Mouse (Mus musculus) natural killer cell, adult 2 months (primary cell): ENCODE measurements around the gene Pcsk1n.

ENCODE experiments used
- DNase-seq, 2 experiments: peaks; one replicate each; pipeline ENCODE4 v3.0.0; 2022; ENCODE audit warnings: low spot score in 2 of 2

Gene Pcsk1n

DNA sequence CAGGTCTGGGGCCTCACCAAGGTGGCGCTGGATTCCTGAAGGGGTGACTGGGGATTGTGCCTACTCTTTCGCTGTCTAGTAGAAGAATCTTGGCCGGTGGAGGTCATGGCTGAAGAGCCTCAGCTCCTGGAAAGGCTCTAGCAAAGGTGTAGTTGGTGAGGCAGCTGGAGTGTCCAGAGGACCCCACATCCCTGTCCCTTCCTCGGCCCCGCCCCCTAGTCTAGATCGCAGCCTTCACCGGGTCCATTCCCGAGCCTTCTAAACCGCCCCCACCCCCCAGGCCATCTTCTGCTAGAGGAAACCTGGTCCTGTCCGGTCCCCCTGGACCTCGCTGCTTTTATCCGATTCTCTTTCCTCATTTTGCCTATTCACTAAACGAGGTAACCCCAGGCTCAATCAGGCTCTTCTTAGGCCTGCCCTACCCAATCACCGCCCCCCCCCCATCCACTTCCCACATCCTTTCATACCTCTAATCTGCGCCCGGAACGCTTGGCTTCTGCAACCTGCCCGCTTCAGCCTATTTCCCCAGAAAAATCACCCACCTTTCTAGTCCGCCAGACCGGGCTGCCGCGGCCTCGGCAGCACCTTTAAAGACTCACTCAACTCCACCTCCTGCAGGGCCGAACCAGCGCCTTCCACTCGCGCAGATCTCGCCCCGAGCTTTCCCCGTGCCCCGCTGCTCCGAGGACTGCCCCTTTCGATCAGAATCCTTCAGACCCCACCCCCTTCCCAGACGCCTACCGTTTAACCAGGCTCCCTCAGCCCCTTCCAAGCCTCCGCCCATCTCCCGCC lies 27.7 kb downstream of the Pcsk1n start, which contains the start of gene Hdac6:
Gene Hdac6, minus strand, starts transcription at position 782 of the 792 bp plus-strand sequence.
- DNase-seq = no peak

DNA sequence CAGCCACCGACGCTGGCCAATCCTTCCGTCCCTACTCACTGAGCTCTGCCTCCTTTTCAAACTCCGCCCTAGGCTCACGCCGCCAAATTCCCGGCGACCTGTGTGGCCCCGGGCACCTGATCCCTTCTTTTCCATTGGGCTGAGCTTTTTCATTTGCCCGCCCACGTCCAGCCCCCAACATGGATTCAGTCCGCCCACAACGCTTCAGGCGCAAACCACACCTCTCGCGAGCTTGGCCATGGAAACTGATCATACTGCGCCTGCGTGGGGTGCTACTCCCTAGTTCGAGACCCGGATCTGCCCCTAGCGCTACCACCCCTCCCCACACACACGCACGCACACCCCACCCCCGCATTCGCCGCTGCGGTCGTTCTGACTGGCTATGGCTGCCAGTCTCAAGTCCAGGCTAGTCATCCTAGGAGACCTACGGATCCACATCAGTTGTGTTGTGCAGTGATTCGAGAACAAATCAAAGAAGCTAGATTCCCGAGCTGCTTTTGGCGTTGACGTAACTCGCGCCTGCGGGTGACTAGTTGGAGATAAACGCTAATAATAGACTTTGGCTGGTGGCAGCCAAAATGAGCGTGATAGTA lies 28.4 kb downstream of the Pcsk1n start:
- DNase-seq = peak; percentile 81 to 89

DNA sequence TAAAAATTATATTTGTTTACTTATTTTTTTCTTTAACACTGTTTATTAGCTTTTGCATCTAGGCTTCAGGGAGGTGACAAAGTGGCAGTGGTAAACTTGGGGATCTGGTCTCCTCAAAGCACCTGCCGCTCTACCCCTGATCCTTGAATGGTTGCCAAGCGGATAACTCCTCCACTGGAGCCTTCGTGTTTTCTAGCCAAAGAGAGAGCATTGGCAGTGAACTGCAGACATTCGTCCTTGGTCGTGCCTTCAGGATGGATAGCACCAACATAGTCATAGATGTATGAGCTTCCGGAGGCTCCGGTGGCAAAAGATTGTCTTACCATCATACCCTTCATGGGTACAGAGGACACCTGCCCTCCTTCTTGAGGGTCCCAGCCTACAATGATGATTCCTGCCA lies 30.5 kb downstream of the Pcsk1n start:
- no peak for DNase-seq

DNA sequence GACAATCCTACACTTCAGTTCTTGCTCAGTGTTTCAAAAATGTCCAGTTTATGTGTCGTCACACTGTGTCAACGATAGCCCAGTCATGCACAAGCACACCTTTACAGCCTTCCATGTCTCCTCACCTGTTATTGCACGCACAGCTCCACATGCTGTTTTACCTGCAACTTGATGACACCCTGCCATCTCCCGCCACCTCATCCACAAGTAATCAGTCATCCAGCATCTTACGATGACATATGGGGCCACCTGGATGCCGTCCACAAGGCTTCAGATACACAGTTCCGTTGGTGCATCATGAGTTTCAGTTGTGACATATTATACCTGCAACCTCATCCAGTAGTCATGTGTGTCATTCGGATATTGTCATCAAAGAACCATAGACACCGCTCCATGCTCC lies 39.2 kb downstream of the Pcsk1n start:
- no peak for DNase-seq

DNA sequence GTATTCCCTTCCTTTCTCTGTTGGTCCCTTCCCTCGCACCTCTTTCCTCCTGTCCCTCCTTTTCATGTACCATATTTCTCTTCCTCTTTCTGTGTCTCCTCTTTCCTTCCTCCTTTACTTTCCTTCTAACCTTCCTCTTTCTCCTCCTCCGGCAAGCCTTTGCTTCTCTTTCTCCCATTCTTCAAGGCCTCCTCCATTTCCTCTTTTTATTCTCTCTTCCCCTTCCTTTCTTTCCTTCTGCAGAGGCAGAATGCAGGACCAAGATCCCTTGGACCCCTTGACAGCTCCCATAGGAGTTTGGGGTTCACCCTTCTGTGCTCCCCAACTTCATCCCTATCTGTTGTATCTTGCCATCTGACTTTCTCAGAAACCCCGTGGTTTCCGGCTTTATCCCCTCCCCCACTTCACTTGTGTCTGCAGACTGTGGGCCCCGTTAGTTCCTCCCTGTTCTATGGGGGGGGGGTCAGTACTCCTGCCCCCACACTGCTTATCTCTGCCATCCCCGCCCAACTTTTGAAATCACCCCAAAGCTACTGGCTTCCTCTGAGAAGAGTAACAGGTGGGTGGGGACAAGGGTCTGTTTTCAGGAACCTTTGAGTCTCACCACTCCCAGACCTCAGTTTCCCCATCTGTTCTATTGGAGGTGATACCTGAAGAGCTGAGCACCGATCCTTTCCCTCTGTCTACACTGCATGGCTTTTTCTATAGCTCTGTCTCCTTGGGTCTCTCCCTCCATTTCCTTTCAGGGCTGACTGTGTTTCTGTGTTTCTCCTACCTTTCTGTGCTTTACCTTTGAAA lies 44.4 kb downstream of the Pcsk1n start:
- no peak for DNase-seq

DNA sequence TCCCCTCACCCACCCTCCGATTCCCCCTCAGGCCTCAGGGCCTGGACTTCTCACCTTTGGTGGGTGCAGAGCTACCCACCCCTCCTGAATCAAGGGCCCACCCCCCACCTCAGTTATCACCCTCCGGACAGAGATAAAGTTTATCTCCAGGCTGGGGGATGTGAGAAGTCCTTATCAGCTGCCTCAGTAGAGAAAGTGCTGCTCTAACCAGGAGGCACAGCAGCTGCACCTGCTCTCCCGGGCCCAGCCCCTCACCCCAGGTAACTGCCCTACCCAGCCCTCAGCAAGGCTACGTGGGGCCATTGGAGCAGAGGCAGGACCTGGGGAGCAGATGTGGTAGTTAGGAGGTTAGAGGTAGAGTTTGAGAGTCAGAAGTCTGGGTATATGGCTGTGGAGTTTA lies 46.5 kb downstream of the Pcsk1n start:
- no peak for DNase-seq

DNA sequence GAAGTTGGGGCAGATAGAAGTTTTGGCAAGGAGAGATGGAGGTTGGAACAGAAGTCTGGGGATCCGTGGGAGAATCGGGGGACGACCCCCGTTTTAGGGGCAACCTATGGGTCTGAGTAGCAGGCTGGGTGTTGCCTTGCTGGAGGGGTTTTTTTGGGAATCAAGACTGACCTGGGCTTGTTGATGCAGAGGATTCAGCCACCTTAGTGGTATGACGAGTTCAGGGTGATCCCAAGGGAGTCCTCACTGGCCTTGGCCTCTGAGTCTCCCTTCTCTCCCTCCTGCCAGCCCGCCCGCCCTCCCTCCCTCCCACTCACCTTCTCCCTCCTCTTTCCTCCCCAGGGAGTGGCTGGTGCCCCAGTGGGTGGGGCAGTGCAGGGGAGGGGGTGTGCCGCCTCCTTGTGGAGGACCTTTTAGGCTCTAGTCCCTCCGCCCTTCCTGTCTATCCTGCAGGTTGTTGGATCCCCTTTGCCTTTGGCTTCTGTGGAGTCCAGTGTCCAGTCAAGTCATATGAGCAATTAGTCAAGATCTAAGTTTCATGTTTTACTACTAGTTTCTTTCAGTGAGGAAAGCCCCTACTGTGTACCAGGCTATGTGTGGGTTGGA lies 48.1 kb downstream of the Pcsk1n start:
- no peak for DNase-seq

DNA sequence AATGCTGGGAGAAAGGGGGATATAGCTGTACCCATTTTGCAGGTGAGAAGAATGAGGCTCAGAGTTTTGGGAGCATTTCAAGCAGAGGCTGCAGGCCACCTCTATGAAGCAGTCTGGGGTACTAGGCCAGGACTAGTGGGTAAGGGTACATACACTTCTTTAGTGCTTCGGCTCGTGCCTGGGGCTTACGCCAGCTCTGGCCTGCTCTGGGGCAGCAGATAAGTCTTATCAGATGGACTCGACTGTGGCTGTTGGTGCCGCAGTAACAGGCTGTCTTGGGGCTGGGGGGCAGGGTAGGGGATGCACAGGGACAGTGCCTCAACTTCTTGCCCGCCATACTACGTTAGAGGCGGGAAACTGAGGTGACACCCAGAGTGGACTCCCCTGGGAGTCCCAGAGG lies 48.6 kb downstream of the Pcsk1n start:
- DNase-seq = no peak

DNA sequence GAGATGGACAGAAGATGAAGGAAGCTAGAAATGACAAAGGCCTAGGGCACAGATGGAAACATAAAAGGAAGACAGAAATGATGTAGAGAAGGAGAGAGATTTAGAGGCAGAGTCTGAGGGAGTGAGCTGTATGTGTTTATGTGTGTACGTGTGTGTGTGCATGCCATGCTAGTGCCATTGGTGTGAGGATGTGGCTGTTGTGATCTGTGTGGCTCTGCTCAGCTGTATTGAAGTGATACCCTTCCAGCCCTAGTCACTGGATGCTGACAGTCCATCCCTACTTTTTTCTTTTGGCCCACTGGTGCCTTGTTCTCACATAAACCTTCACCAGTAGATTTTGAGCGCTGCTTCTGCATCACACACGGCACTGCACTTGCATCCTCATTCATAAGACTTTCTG lies 49.3 kb downstream of the Pcsk1n start:
- no peak for DNase-seq

DNA sequence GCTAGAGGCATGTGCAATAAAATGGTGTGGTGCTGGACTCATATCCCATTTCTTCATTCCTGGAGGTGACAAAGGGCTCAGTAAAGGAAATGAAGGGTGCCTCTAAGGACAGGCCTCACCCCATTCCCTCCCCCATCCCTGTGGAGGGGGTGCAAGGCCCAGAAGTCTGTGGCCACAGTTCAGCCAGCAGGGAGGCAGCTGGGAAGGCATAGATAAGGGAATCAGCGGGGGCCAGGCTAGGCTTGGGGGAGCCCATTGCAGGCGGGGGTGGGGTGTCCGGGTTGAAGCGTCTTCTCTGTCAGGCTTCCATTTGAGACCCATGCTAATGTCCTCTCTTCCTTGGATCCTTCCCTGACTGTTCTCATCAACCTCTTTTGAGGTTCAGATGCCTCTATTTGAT lies 51.7 kb downstream of the Pcsk1n start:
- no peak for DNase-seq
